Mouse (Mus musculus) bone marrow macrophage, adult 2 months (primary cell): ENCODE results near the gene Dll3.

ENCODE experiments used
- CTCF ChIP-seq: IDR thresholded peaks from 2 replicates; pipeline ENCODE4 v1.5.1; 2012; ENCODE audit warnings: low read depth, mild to moderate bottlenecking, low read length, moderate library complexity
- POLR2A ChIP-seq: IDR thresholded peaks from 2 replicates; pipeline ENCODE4 v1.6.1; 2012; ENCODE audit warnings: mild to moderate bottlenecking, low read depth, low read length, borderline replicate concordance

DNA sequence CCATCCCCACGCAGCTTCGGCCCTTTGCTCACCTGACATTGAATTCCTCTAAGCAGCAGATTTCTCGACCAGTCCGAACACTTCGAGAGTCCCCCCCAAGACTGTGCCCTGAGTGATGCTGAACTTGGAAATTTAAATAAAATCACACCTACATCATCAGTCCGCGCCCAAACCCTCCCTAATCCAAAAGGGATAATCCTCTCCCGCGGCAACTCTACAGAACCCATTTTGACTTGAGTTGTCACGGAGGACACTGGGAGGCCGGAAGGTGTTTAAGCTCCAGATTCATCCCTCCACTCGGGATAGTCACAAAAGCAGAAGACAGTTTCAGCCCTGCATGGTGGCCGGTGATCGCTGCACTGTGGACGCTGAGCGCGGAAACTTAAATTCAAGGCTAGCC is 50.1 kb downstream of the Dll3 start:
- TF ChIP-seq CTCF (no peak), POLR2A (no peak)
